Mouse (Mus musculus) inflammation-experienced regulatory T-cells, adult 16 weeks (primary cell): ENCODE measurements around the gene Itga9. TPM values are rescaled to one million over a fixed set of nuclear protein-coding genes. Genes with fewer than 3 reads are reported as not detected.

Experiments used
- polyA plus RNA-seq: library from polyadenylated mRNA; unstranded; fragments of 100-300 nt; shearing (Covaris generic); gene quantifications from one replicate; pipeline ENCODE4 v1.2.1, GENCODE M21; 2017

Itga9 gene
- polyA plus RNA-seq = 0.49 TPM

GRCm38 (mm10) chr9:118606148-118606816, at the start of gene Itga9:
TSS of gene Itga9 (plus strand) at chr9:118606690.

GRCm38 (mm10) chr9:118926111-118926650, 319.7 kb downstream of the Itga9 start, which contains the start of gene Ctdspl:
TSS of gene Ctdspl (plus strand) at chr9:118926453.

Other genes starting within 250 kb of the Itga9 start
- gene Eomes, start 128.5 kb upstream of the Itga9 start, polyA plus RNA-seq = 0.46 TPM
- 26.4 TPM for gene Golga4, start 100.4 kb upstream of the Itga9 start, polyA plus RNA-seq